Mouse (Mus musculus): Measurements from ENCODE around the gene Wwp2. TPM values are rescaled to one million over a fixed set of nuclear protein-coding genes. Genes with fewer than 3 reads are reported as not detected.
"Not testable (repeated sequence)": the region's sequence is repeated elsewhere in the genome, so short reads cannot be mapped to it uniquely, and the experiment has no call there.

The Wwp2 gene
- total RNA-seq, 1 experiment: 49.2 TPM

DNA sequence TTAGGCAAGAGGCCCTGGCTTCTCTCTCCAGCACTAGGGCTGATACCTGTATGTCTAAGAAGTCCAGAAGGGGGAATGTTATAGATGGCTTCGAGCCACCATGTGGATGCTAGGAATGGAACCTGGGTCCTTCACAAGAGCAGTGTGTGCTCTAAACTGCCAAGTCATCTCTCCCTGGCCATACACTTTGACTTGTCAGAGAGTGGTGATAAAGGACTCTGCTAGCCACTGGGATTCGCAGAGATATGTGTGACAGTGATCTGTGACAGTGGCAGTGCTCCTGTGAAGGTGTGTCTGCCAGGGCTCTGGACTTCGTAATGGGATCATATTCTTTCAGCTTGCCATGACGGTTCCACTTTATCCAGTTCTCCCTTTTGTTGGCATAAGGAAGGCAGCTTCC is 37.2 kb downstream of the Wwp2 start:
- Histone ChIP-seq H3K9me3 (ENCODE audit: control insufficient read depth, insufficient read depth, low read depth, low read length) (no peaks in the 10 kb centered on the region), H3K4me1 (ENCODE audit: control insufficient read depth in 2 of 2, insufficient read depth in 2 of 2, low read length in 2 of 2, poor library complexity in 1 of 2) (peaks cover 0 to 7% of the 10 kb centered on the region in 2 experiments; a peak in 2 of 4 replicates), H3K27ac (ENCODE audit: insufficient read depth, low read depth, low read length, poor library complexity, severe bottlenecking) (no peak overlapping the region), H3K4me3 (ENCODE audit: insufficient read depth in 1 of 2, low read depth in 1 of 2, low read length in 2 of 2, poor library complexity in 1 of 2, severe bottlenecking in 1 of 2) (no peak overlapping the region), H3K9ac (ENCODE audit: insufficient read depth, low read depth, low read length, poor library complexity, severe bottlenecking) (no peak overlapping the region), H3K36me3 (ENCODE audit: control insufficient read depth, insufficient read depth, low read length, poor library complexity, severe bottlenecking) (peaks cover 7% of the 10 kb centered on the region; the same call in 1 of the 2 replicates)
- no peak for TF ChIP-seq HCFC1 (IDR thresholded peaks at IDR 0.05; ENCODE audit: borderline replicate concordance, insufficient read depth, low read length)
- TF ChIP-seq ZC3H11A (IDR thresholded peaks at IDR 0.05; ENCODE audit: borderline replicate concordance, low read depth, low read length): no peak
- no peak for TF ChIP-seq MAFK (IDR thresholded peaks at IDR 0.05; ENCODE audit: insufficient read depth, low read depth, low read length)
- no peak for TF ChIP-seq CHD2 (IDR thresholded peaks at IDR 0.05; ENCODE audit: low read depth, low read length)
- no peak for TF ChIP-seq ZNF384 (IDR thresholded peaks at IDR 0.05; ENCODE audit: low read depth, low read length)
- in situ Hi-C loops (cut with MboI; ENCODE audit: low sequenced_read_pairs in 2 of 2, unreplicated experiment in 2 of 2): no loop called here
- no peak for DNase-seq (ENCODE audit: low read depth, low spot score)

DNA sequence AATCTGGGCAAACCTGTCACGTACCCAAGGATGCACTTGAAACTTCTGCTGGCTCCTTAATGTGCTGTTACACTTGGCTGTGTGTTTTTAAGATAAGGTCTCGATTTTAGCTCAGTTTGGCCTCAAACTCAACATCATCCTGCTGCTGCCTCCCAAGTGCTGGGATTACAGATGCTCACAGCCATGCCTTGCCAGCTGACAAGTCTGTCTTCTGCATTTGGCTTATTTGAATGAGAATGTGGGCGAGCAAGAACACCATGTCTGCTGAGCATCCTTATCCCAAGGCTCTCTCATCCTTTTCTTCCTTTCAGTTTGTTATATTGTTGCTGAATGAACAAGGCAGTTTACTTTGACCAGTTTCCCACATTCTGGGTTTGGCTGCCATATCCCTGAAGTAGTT is 39.4 kb downstream of the Wwp2 start:
- no peaks in the 10 kb centered on the region for H3K9me3 ChIP-seq (ENCODE audit: control insufficient read depth, insufficient read depth, low read depth, low read length)
- no peak for DNase-seq (ENCODE audit: low read depth, low spot score)
- H3K9ac ChIP-seq (ENCODE audit: insufficient read depth, low read depth, low read length, poor library complexity, severe bottlenecking): no peak overlapping the region
- H3K36me3 ChIP-seq (ENCODE audit: control insufficient read depth, insufficient read depth, low read length, poor library complexity, severe bottlenecking): peaks cover 7% of the 10 kb centered on the region; the same call in 1 of the 2 replicates
- TF ChIP-seq MAFK (IDR thresholded peaks at IDR 0.05; ENCODE audit: insufficient read depth, low read depth, low read length) (no peak), CHD2 (IDR thresholded peaks at IDR 0.05; ENCODE audit: low read depth, low read length) (no peak), ZC3H11A (IDR thresholded peaks at IDR 0.05; ENCODE audit: borderline replicate concordance, low read depth, low read length) (no peak), ZNF384 (IDR thresholded peaks at IDR 0.05; ENCODE audit: low read depth, low read length) (no peak), HCFC1 (IDR thresholded peaks at IDR 0.05; ENCODE audit: borderline replicate concordance, insufficient read depth, low read length) (no peak)
- H3K4me1 ChIP-seq (ENCODE audit: control insufficient read depth in 2 of 2, insufficient read depth in 2 of 2, low read length in 2 of 2, poor library complexity in 1 of 2): peaks cover 0 to 5% of the 10 kb centered on the region in 2 experiments; a peak in 2 of 4 replicates
- in situ Hi-C loops (cut with MboI; ENCODE audit: low sequenced_read_pairs in 2 of 2, unreplicated experiment in 2 of 2): no loop called here
- H3K27ac ChIP-seq (ENCODE audit: insufficient read depth, low read depth, low read length, poor library complexity, severe bottlenecking): no peak overlapping the region
- no peak overlapping the region for H3K4me3 ChIP-seq (ENCODE audit: insufficient read depth in 1 of 2, low read depth in 1 of 2, low read length in 2 of 2, poor library complexity in 1 of 2, severe bottlenecking in 1 of 2)

DNA sequence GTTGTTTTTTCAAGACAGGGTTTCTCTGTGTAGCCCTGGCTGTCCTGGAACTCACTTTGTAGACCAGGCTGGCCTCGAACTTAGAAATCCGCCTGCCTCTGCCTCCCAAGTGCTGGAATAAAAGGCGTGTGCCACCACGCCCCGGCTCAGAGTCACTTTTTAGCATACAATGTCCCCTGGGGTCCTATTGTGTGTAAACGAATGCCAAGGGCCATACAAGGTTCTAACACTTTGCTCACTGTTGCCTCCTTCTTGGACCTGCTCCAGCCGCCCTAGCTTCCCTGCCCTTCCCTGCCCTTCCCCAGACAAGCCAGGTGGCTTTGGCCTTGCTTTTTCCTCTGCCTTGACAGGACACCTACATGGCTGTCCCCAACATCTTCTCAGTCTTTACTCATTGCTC is 40.6 kb downstream of the Wwp2 start:
- H3K4me3 ChIP-seq (ENCODE audit: insufficient read depth in 1 of 2, low read depth in 1 of 2, low read length in 2 of 2, poor library complexity in 1 of 2, severe bottlenecking in 1 of 2); H3K4me1 ChIP-seq (ENCODE audit: control insufficient read depth in 2 of 2, insufficient read depth in 2 of 2, low read length in 2 of 2, poor library complexity in 1 of 2); in situ Hi-C loops (cut with MboI; ENCODE audit: low sequenced_read_pairs in 2 of 2, unreplicated experiment in 2 of 2); DNase-seq (ENCODE audit: low read depth, low spot score); H3K9ac ChIP-seq (ENCODE audit: insufficient read depth, low read depth, low read length, poor library complexity, severe bottlenecking); H3K36me3 ChIP-seq (ENCODE audit: control insufficient read depth, insufficient read depth, low read length, poor library complexity, severe bottlenecking); H3K27ac ChIP-seq (ENCODE audit: insufficient read depth, low read depth, low read length, poor library complexity, severe bottlenecking); H3K9me3 ChIP-seq (ENCODE audit: control insufficient read depth, insufficient read depth, low read depth, low read length): not testable (repeated sequence)

DNA sequence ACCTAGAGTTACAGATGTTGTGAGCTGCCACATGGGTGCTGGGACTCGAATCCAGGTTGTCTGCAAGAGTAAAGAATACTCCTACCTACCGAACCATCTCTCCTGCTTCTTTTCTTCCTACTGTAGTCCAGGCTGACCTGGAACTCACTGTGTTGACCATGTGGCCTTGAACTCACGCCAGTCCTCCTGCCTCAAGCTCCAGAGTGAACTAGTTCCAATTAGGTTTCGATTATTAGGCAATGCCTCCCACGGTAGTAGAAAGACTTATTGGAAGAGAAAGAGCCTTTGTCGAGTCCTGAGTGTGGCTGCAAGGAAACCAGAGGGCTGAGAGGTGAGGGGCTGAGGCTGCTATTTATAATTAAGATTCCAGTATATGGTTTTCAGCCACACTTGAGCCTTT is 42.6 kb downstream of the Wwp2 start:
- H3K27ac ChIP-seq (ENCODE audit: insufficient read depth, low read depth, low read length, poor library complexity, severe bottlenecking): no peak overlapping the region
- H3K4me1 ChIP-seq (ENCODE audit: control insufficient read depth in 2 of 2, insufficient read depth in 2 of 2, low read length in 2 of 2, poor library complexity in 1 of 2): peaks cover 0 to 5% of the 10 kb centered on the region in 2 experiments; a peak in 2 of 4 replicates
- no peak overlapping the region for H3K9ac ChIP-seq (ENCODE audit: insufficient read depth, low read depth, low read length, poor library complexity, severe bottlenecking)
- no peaks in the 10 kb centered on the region for H3K9me3 ChIP-seq (ENCODE audit: control insufficient read depth, insufficient read depth, low read depth, low read length)
- H3K4me3 ChIP-seq (ENCODE audit: insufficient read depth in 1 of 2, low read depth in 1 of 2, low read length in 2 of 2, poor library complexity in 1 of 2, severe bottlenecking in 1 of 2): no peak overlapping the region
- DNase-seq (ENCODE audit: low read depth, low spot score): no peak
- in situ Hi-C loops (cut with MboI; ENCODE audit: low sequenced_read_pairs in 2 of 2, unreplicated experiment in 2 of 2): no loop called here
- TF ChIP-seq HCFC1 (IDR thresholded peaks at IDR 0.05; ENCODE audit: borderline replicate concordance, insufficient read depth, low read length): no peak
- TF ChIP-seq MAFK (IDR thresholded peaks at IDR 0.05; ENCODE audit: insufficient read depth, low read depth, low read length): no peak
- no peak for TF ChIP-seq ZC3H11A (IDR thresholded peaks at IDR 0.05; ENCODE audit: borderline replicate concordance, low read depth, low read length)
- no peak for TF ChIP-seq ZNF384 (IDR thresholded peaks at IDR 0.05; ENCODE audit: low read depth, low read length)
- TF ChIP-seq CHD2 (IDR thresholded peaks at IDR 0.05; ENCODE audit: low read depth, low read length): no peak
- H3K36me3 ChIP-seq (ENCODE audit: control insufficient read depth, insufficient read depth, low read length, poor library complexity, severe bottlenecking): peaks cover 6% of the 10 kb centered on the region; the same call in 1 of the 2 replicates

DNA sequence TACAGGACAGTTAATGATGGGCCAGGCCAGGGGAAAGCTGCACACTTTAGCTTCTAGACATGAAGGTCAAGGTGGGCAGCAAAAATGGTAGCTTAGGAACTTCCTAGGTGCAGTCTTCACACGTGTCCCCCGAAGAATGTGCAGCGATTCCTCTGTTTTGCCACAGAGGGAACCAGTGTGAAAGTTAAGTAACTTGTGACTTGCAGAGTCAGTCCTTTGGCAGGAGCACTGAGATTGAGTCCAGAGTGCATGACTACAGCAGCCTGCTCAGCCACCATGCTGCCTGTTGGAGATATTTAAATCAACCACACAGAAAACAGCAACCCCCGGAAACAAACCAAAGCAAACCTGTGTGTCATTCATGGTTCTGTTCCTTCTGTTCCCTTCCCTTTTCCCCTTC is 44.3 kb downstream of the Wwp2 start:
- H3K9ac ChIP-seq (ENCODE audit: insufficient read depth, low read depth, low read length, poor library complexity, severe bottlenecking): no peak overlapping the region
- peaks cover 6% of the 10 kb centered on the region; the same call in 1 of the 2 replicates for H3K36me3 ChIP-seq (ENCODE audit: control insufficient read depth, insufficient read depth, low read length, poor library complexity, severe bottlenecking)
- no peak overlapping the region for H3K27ac ChIP-seq (ENCODE audit: insufficient read depth, low read depth, low read length, poor library complexity, severe bottlenecking)
- no peak for DNase-seq (ENCODE audit: low read depth, low spot score)
- no peak overlapping the region for H3K4me3 ChIP-seq (ENCODE audit: insufficient read depth in 1 of 2, low read depth in 1 of 2, low read length in 2 of 2, poor library complexity in 1 of 2, severe bottlenecking in 1 of 2)
- in situ Hi-C loops (cut with MboI; ENCODE audit: low sequenced_read_pairs in 2 of 2, unreplicated experiment in 2 of 2): no loop called here
- TF ChIP-seq HCFC1 (IDR thresholded peaks at IDR 0.05; ENCODE audit: borderline replicate concordance, insufficient read depth, low read length): no peak
- no peak for TF ChIP-seq ZNF384 (IDR thresholded peaks at IDR 0.05; ENCODE audit: low read depth, low read length)
- TF ChIP-seq MAFK (IDR thresholded peaks at IDR 0.05; ENCODE audit: insufficient read depth, low read depth, low read length): no peak
- TF ChIP-seq CHD2 (IDR thresholded peaks at IDR 0.05; ENCODE audit: low read depth, low read length): no peak
- TF ChIP-seq ZC3H11A (IDR thresholded peaks at IDR 0.05; ENCODE audit: borderline replicate concordance, low read depth, low read length): no peak
- H3K4me1 ChIP-seq (ENCODE audit: control insufficient read depth in 2 of 2, insufficient read depth in 2 of 2, low read length in 2 of 2, poor library complexity in 1 of 2): peaks cover 0 to 5% of the 10 kb centered on the region in 2 experiments; a peak in 2 of 4 replicates
- H3K9me3 ChIP-seq (ENCODE audit: control insufficient read depth, insufficient read depth, low read depth, low read length): no peaks in the 10 kb centered on the region

Data from ES-E14 (cell line).